Mouse (Mus musculus) heart, postnatal 0 days (tissue): ENCODE measurements around the gene March8. TPM values are rescaled to one million over a fixed set of nuclear protein-coding genes. Genes with fewer than 3 reads are reported as not detected.
A peak's percentile ranks its signal among the peaks of the same experiment; 100 is the strongest.

Experiments
- ATAC-seq: fragments of 200-750 bp; cut with Nextera tagmentation; 2 replicates; pipeline ENCODE4 v1.8.0; 2017; ENCODE audit warnings: low read depth, moderate number of reproducible peaks, moderate library complexity; ENCODE audit not compliant: insufficient read depth
- DNase-seq: peaks from one replicate; pipeline ENCODE4 v3.0.0-alpha.2; 2016; ENCODE audit warnings: low spot score
- H3K27ac ChIP-seq: fragments of 300-500 bp; sonication (generic); 2 replicates; pipeline ENCODE4 v1.5.1; 2014; ENCODE audit warnings: low read depth, mild to moderate bottlenecking
- H3K27me3 ChIP-seq: fragments of 300-500 bp; sonication (generic); 2 replicates; pipeline ENCODE4 v1.6.1; 2014; ENCODE audit warnings: low read length, mixed read lengths; ENCODE audit not compliant: control insufficient read depth, insufficient read depth
- H3K36me3 ChIP-seq: fragments of 300-500 bp; sonication (generic); replicated peaks from 2 replicates; pipeline ENCODE4 v1.6.1; 2014; ENCODE audit warnings: low read length, mixed read lengths; ENCODE audit not compliant: control insufficient read depth, insufficient read depth
- H3K4me1 ChIP-seq: fragments of 300-500 bp; sonication (generic); 2 replicates; pipeline ENCODE4 v1.6.1; 2014; ENCODE audit warnings: antibody characterized with exemption; ENCODE audit not compliant: control insufficient read depth, insufficient read depth
- H3K4me2 ChIP-seq: fragments of 300-500 bp; sonication (generic); 2 replicates; pipeline ENCODE4 v1.6.1; 2014; ENCODE audit warnings: low read depth, mild to moderate bottlenecking, low read length, moderate library complexity
- H3K4me3 ChIP-seq: fragments of 300-500 bp; sonication (generic); 2 replicates; pipeline ENCODE4 v1.5.1; 2014; ENCODE audit warnings: low read depth, low read length
- H3K9ac ChIP-seq: fragments of 300-500 bp; sonication (generic); replicated peaks from 2 replicates; pipeline ENCODE4 v1.6.1; 2014; ENCODE audit warnings: low read depth, low read length, mixed read lengths
- H3K9me3 ChIP-seq: fragments of 300-500 bp; sonication (generic); replicated peaks from 2 replicates; pipeline ENCODE4 v1.6.1; 2016; ENCODE audit warnings: low read length; ENCODE audit not compliant: control insufficient read depth
- CTCF ChIP-seq: IDR thresholded peaks from 2 replicates; pipeline ENCODE4 v1.5.1; 2016; ENCODE audit warnings: antibody characterized with exemption, control low read depth, low read depth
- EP300 ChIP-seq: IDR thresholded peaks from 2 replicates; pipeline ENCODE4 v1.6.1; 2016; ENCODE audit warnings: antibody characterized with exemption, low read depth
- WGBS: fragments of 180-500 bp; shearing (Covaris S2); extraction: QIAGEN DNeasy Blood & Tissue Kit; methylation state at CpG from one replicate; pipeline ENCODE4 v1.1.7; 2014; 5-methylcytosine and 5-hydroxymethylcytosine counted together
- polyA plus RNA-seq: library from polyadenylated mRNA; unstranded; fragments of >200 nt; fragmentation: Nextera tagmentation; extraction: Ambion mirVana; gene quantifications from 2 replicates; pipeline ENCODE4 v1.2.1, GENCODE M21; 2015
- total RNA-seq: library from RNA; depleted of rRNA; stranded (reverse); fragments of >200 nt; gene quantifications from 2 replicates; pipeline ENCODE4 v1.2.3, GENCODE M21; 2014; ENCODE audit warnings: low replicate concordance

Gene March8
- total and polyA plus RNA-seq, 2 experiments from 2014 or later = 17.3 to 73.6 TPM

GRCm38 (mm10) chr6:116410436-116410835, 72.6 kb downstream of the March8 start:
- Histone ChIP-seq H3K27ac (no peak overlapping the region), H3K4me1 (0 out of 2 replicates have a peak, but pooled peaks cover 5% of the 10 kb centered on the region), H3K27me3 (no peaks in the 10 kb centered on the region), H3K36me3 (peaks cover 28% of the 10 kb centered on the region), H3K9ac (no peak overlapping the region), H3K9me3 (no peaks in the 10 kb centered on the region), H3K4me2 (no peak overlapping the region), H3K4me3 (no peak overlapping the region)
- TF ChIP-seq EP300 = no peak
- no peak for TF ChIP-seq CTCF
- ATAC-seq (no peak), DNase-seq (no peak)
- WGBS = 96% methylated on average over 10 of the region's 10 CpGs

- Histone ChIP-seq H3K4me2 (no peak overlapping the region), H3K9me3 (no peaks in the 10 kb centered on the region), H3K4me1 (0 out of 2 replicates have a peak, but pooled peaks cover 5% of the 10 kb centered on the region), H3K27me3 (no peaks in the 10 kb centered on the region), H3K27ac (no peak overlapping the region), H3K36me3 (peaks cover 23% of the 10 kb centered on the region; the same call in 1 of the 2 replicates), H3K4me3 (no peak overlapping the region), H3K9ac (no peak overlapping the region)
- DNase-seq (no peak), ATAC-seq (no peak)
- 74% methylated on average over 3 of the region's 3 CpGs for WGBS
- TF ChIP-seq CTCF = no peak
- TF ChIP-seq EP300 = no peak
These were observed 73.9 kb downstream of the March8 start for GRCm38 (mm10) chr6:116411716-116412115.

GRCm38 (mm10) chr6:116412546-116413325, 74.9 kb downstream of the March8 start:
- H3K9me3 ChIP-seq = no peaks in the 10 kb centered on the region
- WGBS = 94% methylated on average over 14 of the region's 14 CpGs
- H3K27ac ChIP-seq = no peak overlapping the region
- no peak for TF ChIP-seq EP300
- no peak for TF ChIP-seq CTCF
- H3K4me1 ChIP-seq = 0 out of 2 replicates have a peak, but pooled peaks cover 5% of the 10 kb centered on the region
- H3K4me3 ChIP-seq = no peak overlapping the region
- no peaks in the 10 kb centered on the region for H3K27me3 ChIP-seq
- DNase-seq (no peak), ATAC-seq (no peak)
- no peak overlapping the region for H3K4me2 ChIP-seq
- H3K36me3 ChIP-seq = 0 out of 2 replicates have a peak, but pooled peaks cover 19% of the 10 kb centered on the region
- no peak overlapping the region for H3K9ac ChIP-seq

- H3K9me3 ChIP-seq = no peaks in the 10 kb centered on the region
- no peaks in the 10 kb centered on the region for H3K27me3 ChIP-seq
- TF ChIP-seq CTCF (no peak), EP300 (no peak)
- no peak overlapping the region for H3K4me2 ChIP-seq
- peak; percentile 61 for ATAC-seq
- 46% methylated on average over 12 of the region's 12 CpGs for WGBS
- H3K4me3 ChIP-seq = no peak overlapping the region
- H3K36me3 ChIP-seq = 0 out of 2 replicates have a peak, but pooled peaks cover 11% of the 10 kb centered on the region
- H3K27ac ChIP-seq = no peak overlapping the region
- peak; percentile 46 for DNase-seq
- peaks cover 5% of the 10 kb centered on the region; the same call in 1 of the 2 replicates for H3K4me1 ChIP-seq
- no peak overlapping the region for H3K9ac ChIP-seq
These were observed 77.4 kb downstream of the March8 start for GRCm38 (mm10) chr6:116415126-116415676.

GRCm38 (mm10) chr6:116416000-116416552, 78.3 kb downstream of the March8 start:
- no peak for ATAC-seq
- no peak for TF ChIP-seq CTCF
- TF ChIP-seq EP300 = no peak
- Histone ChIP-seq H3K36me3 (0 out of 2 replicates have a peak, but pooled peaks cover 6% of the 10 kb centered on the region), H3K4me1 (peaks cover 5% of the 10 kb centered on the region; the same call in 1 of the 2 replicates), H3K9me3 (no peaks in the 10 kb centered on the region), H3K4me2 (no peak overlapping the region), H3K27me3 (no peaks in the 10 kb centered on the region), H3K9ac (no peak overlapping the region), H3K4me3 (no peak overlapping the region), H3K27ac (no peak overlapping the region)
- WGBS = 84% methylated on average over 6 of the region's 6 CpGs
- no peak for DNase-seq
